25 mouse cellular contexts compared by ENCODE assay signal in the genomic region with DNA sequence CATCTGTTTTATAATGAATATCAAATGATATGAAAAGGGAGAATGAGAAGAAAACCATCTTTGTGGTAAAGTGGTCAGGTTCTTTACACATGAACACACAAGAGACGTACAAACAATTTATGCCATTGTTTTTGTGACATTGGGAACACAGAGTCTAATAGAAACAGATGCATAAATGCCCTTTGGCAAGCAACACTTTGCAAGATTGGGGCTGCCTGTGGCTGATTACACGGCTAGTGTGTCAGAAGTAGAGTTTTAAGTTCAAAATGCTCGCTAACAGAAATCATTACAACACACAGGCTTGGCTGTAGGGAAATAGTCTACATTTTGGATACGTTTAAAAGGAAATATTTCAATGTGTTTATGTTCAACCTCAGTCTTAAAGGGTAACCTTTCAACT.
DNase-seq lines count a peak whose midpoint lies in the region; ATAC-seq and TF ChIP-seq lines count a peak whose summit lies in the region.
"Had no signal": no experiment of that assay in that cellular context is flagged by ENCODE, and none has a peak within 500 bp of the region (broad histone marks: within the 10 kb centered on the region; RNA-seq: fewer than 3 reads in every experiment).

No protein-coding gene starts in this region.

- no peaks in the 10 kb centered on the region for H3K27me3 ChIP-seq in limb, embryonic 14.5 days (ENCODE audit: control insufficient read depth, insufficient read depth, low read length)
- no peaks in the 10 kb centered on the region for H3K27me3 ChIP-seq in limb, embryonic 10.5 days (ENCODE audit: low read depth, poor library complexity, severe bottlenecking)
- no peaks in the 10 kb centered on the region for H3K27me3 ChIP-seq in embryonic facial prominence, embryonic 12.5 days
- H3K27me3 ChIP-seq in embryonic facial prominence, embryonic 15.5 days = no peaks in the 10 kb centered on the region
- no peaks in the 10 kb centered on the region for H3K27me3 ChIP-seq in heart, embryonic 11.5 days (ENCODE audit: control insufficient read depth, insufficient read depth, low read length)
- H3K27me3 ChIP-seq: forebrain, embryonic 13.5 days; hindbrain, embryonic 12.5 days; hindbrain, embryonic 15.5 days; intestine, embryonic 15.5 days had no signal

- peak; percentile 8 for DNase-seq in limb, embryonic 14.5 days (ENCODE audit: low spot score)
- no peak for DNase-seq in limb, embryonic 10.5 days (ENCODE audit: low spot score)
- DNase-seq in gastrocnemius, postnatal 14 days = no peak
- DNase-seq in gastrocnemius, postnatal 36 days = no peak
- DNase-seq: adrenal gland, adult 8-10 months; adrenal gland, postnatal 25 days; cerebellum, adult 11-12 months; cerebellum, adult 8-10 months; cerebellum, postnatal 10 days; cerebellum, postnatal 36 days; embryo, embryonic 11 days; gastrocnemius, postnatal 10 days; heart, adult 18-20 months; kidney, adult 11 months had no signal

- H3K9me3 ChIP-seq in limb, embryonic 14.5 days (ENCODE audit: control insufficient read depth, low read length) = no peaks in the 10 kb centered on the region
- no peaks in the 10 kb centered on the region for H3K9me3 ChIP-seq in limb, embryonic 10.5 days (replicated peaks)
- no peaks in the 10 kb centered on the region for H3K9me3 ChIP-seq in embryonic facial prominence, embryonic 12.5 days
- no peaks in the 10 kb centered on the region for H3K9me3 ChIP-seq in embryonic facial prominence, embryonic 15.5 days (replicated peaks)
- H3K9me3 ChIP-seq in heart, embryonic 11.5 days (replicated peaks; ENCODE audit: control insufficient read depth, low read length) = no peaks in the 10 kb centered on the region
- H3K9me3 ChIP-seq: forebrain, embryonic 10.5 days; forebrain, embryonic 13.5 days; heart, embryonic 10.5 days; hindbrain, embryonic 12.5 days; hindbrain, embryonic 15.5 days; intestine, embryonic 15.5 days had no signal

- H3K4me3 ChIP-seq in limb, embryonic 14.5 days (replicated peaks; ENCODE audit: low read length) = no peak overlapping the region
- H3K4me3 ChIP-seq in limb, embryonic 10.5 days = no peak overlapping the region
- no peak overlapping the region for H3K4me3 ChIP-seq in embryonic facial prominence, embryonic 12.5 days
- H3K4me3 ChIP-seq in embryonic facial prominence, embryonic 15.5 days (replicated peaks) = no peak overlapping the region
- H3K4me3 ChIP-seq in heart, embryonic 11.5 days (ENCODE audit: low read depth, low read length) = no peak overlapping the region
- H3K4me3 ChIP-seq: forebrain, embryonic 10.5 days; forebrain, embryonic 13.5 days; heart, embryonic 10.5 days; hindbrain, embryonic 12.5 days; hindbrain, embryonic 15.5 days; intestine, embryonic 15.5 days had no signal

- TF ChIP-seq POLR2A in limb, embryonic 14.5 days (IDR thresholded peaks at IDR 0.05; ENCODE audit: borderline replicate concordance, extremely low read depth, insufficient read depth, insufficient read length) = no peak

- WGBS in limb, embryonic 14.5 days = 27% methylated on average over 4 of the region's 4 CpGs
- 80% methylated on average over 4 of the region's 4 CpGs for WGBS in limb, embryonic 10.5 days
- 41% methylated on average over 4 of the region's 4 CpGs for WGBS in embryonic facial prominence, embryonic 12.5 days
- 30% methylated on average over 4 of the region's 4 CpGs for WGBS in embryonic facial prominence, embryonic 15.5 days
- 72% methylated on average over 4 of the region's 4 CpGs for WGBS in heart, embryonic 11.5 days (ENCODE audit: insufficient replicate concordance)

- H3K4me2 ChIP-seq in limb, embryonic 14.5 days (replicated peaks; ENCODE audit: low read depth, low read length, severe bottlenecking) = no peak overlapping the region
- no peak overlapping the region for H3K4me2 ChIP-seq in embryonic facial prominence, embryonic 12.5 days (replicated peaks)
- H3K4me2 ChIP-seq in embryonic facial prominence, embryonic 15.5 days (replicated peaks) = no peak overlapping the region
- H3K4me2 ChIP-seq in heart, embryonic 11.5 days = no peak overlapping the region
- H3K4me2 ChIP-seq: forebrain, embryonic 13.5 days; hindbrain, embryonic 12.5 days; hindbrain, embryonic 15.5 days; intestine, embryonic 15.5 days had no signal

- intact Hi-C loops in gastrocnemius, postnatal 14 days (cut with DNase I; ENCODE audit: low total_unique reads) = no loop called here
- intact Hi-C loops in gastrocnemius, postnatal 36 days (cut with DNase I) = no loop called here

- H3K9ac ChIP-seq in limb, embryonic 14.5 days (ENCODE audit: low read depth, low read length, severe bottlenecking) = no peak overlapping the region
- H3K9ac ChIP-seq in embryonic facial prominence, embryonic 12.5 days = no peak overlapping the region
- H3K9ac ChIP-seq in embryonic facial prominence, embryonic 15.5 days = no peak overlapping the region
- no peak overlapping the region for H3K9ac ChIP-seq in heart, embryonic 11.5 days (ENCODE audit: low read depth, low read length)
- H3K9ac ChIP-seq: forebrain, embryonic 13.5 days; hindbrain, embryonic 12.5 days; hindbrain, embryonic 15.5 days; intestine, embryonic 15.5 days had no signal

- no peak for ATAC-seq in limb, embryonic 14.5 days (ENCODE audit: low FRiP score, low read depth)
- ATAC-seq in embryonic facial prominence, embryonic 12.5 days (ENCODE audit: insufficient number of reproducible peaks, insufficient read depth, low FRiP score, low TSS enrichment) = no peak
- ATAC-seq in embryonic facial prominence, embryonic 15.5 days (ENCODE audit: insufficient number of reproducible peaks, low FRiP score, low TSS enrichment, low read depth) = no peak
- ATAC-seq in megakaryocyte-erythroid progenitor cell, adult 5-6 weeks (replicated peaks; ENCODE audit: low FRiP score, low TSS enrichment, poor library complexity, severe bottlenecking) = peak; percentile 63; the same call in 1 of the 2 replicates
- ATAC-seq in heart, embryonic 11.5 days (replicated peaks; ENCODE audit: insufficient number of reproducible peaks, low FRiP score, low TSS enrichment) = no peak
- ATAC-seq: forebrain, embryonic 13.5 days; forebrain, embryonic 16.5 days; intestine, embryonic 15.5 days had no signal

- 0 out of 2 replicates have a peak, but pooled peaks cover 4% of the 10 kb centered on the region for H3K4me1 ChIP-seq in limb, embryonic 14.5 days (ENCODE audit: control insufficient read depth, insufficient read depth, low read length)
- peaks cover 40% of the 10 kb centered on the region for H3K4me1 ChIP-seq in limb, embryonic 10.5 days
- H3K4me1 ChIP-seq in embryonic facial prominence, embryonic 12.5 days = peaks cover 26% of the 10 kb centered on the region
- H3K4me1 ChIP-seq in embryonic facial prominence, embryonic 15.5 days = peaks cover 25% of the 10 kb centered on the region
- H3K4me1 ChIP-seq in heart, embryonic 11.5 days (ENCODE audit: control insufficient read depth, insufficient read depth, low read length) = peaks cover 4% of the 10 kb centered on the region; the same call in 1 of the 2 replicates
- H3K4me1 ChIP-seq: forebrain, embryonic 13.5 days; hindbrain, embryonic 15.5 days; intestine, embryonic 15.5 days had no signal

- H3K27ac ChIP-seq in limb, embryonic 14.5 days (replicated peaks; ENCODE audit: low read depth, low read length) = no peak overlapping the region
- H3K27ac ChIP-seq in limb, embryonic 10.5 days = no peak overlapping the region
- peak overlapping the region; percentile 58; the same call in 1 of the 2 replicates for H3K27ac ChIP-seq in embryonic facial prominence, embryonic 12.5 days
- peak overlapping the region; percentile 67 for H3K27ac ChIP-seq in embryonic facial prominence, embryonic 15.5 days (replicated peaks)
- H3K27ac ChIP-seq in heart, embryonic 11.5 days (ENCODE audit: low read depth, low read length) = no peak overlapping the region
- H3K27ac ChIP-seq: forebrain, embryonic 10.5 days; forebrain, embryonic 13.5 days; hindbrain, embryonic 12.5 days; hindbrain, embryonic 15.5 days; intestine, embryonic 15.5 days had no signal

- no peaks in the 10 kb centered on the region for H3K36me3 ChIP-seq in limb, embryonic 14.5 days (ENCODE audit: control insufficient read depth, insufficient read depth, low read length)
- H3K36me3 ChIP-seq in limb, embryonic 10.5 days = no peaks in the 10 kb centered on the region
- H3K36me3 ChIP-seq in embryonic facial prominence, embryonic 12.5 days = no peaks in the 10 kb centered on the region
- H3K36me3 ChIP-seq in embryonic facial prominence, embryonic 15.5 days = no peaks in the 10 kb centered on the region
- no peaks in the 10 kb centered on the region for H3K36me3 ChIP-seq in heart, embryonic 11.5 days (ENCODE audit: control insufficient read depth, insufficient read depth, low read length)
- H3K36me3 ChIP-seq: forebrain, embryonic 10.5 days; heart, embryonic 10.5 days; hindbrain, embryonic 12.5 days; hindbrain, embryonic 15.5 days; intestine, embryonic 15.5 days had no signal

Comparison
In these comparisons a context has a peak if more than half of its experiments do, and no peak if none do; other contexts are left out.
1. H3K27ac ChIP-seq: peak in embryonic facial prominence, embryonic 12.5 days (single experiment) and embryonic facial prominence, embryonic 15.5 days (single experiment); none in limb, embryonic 14.5 days (single experiment), limb, embryonic 10.5 days (single experiment) and heart, embryonic 11.5 days (single experiment).